Mouse (Mus musculus) frontal cortex, adult (tissue): ENCODE measurements around the gene Nckap5l.

Experiments used
- ATAC-seq: cut with Nextera tagmentation; 2 replicates; pipeline ENCODE4 v1.9.2; 2017; ENCODE audit warnings: mild to moderate bottlenecking, moderate library complexity, mixed read lengths; ENCODE audit not compliant: low TSS enrichment

The Nckap5l gene

GRCm38 (mm10) chr15:99469736-99470135, 12.2 kb upstream of the Nckap5l start:
- ATAC-seq = no peak

DNA sequence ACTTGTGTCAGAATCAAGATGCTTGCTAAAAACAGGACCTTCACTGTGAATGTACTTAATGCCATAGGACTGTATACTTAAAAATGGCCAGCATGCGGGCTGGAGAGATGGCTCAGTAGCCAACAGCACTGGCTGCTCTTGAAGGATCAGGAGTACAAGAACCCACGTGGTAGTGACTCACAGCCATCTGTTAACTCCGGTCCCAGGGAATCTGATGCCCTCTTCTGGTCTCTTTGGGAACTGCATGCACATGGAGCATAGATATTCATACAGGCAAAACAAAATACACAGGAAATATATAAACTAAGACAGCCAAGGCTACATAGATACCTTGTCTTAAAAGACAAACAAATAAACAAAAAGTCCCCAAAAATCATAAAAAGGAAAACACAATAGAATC, 11.5 kb upstream of the Nckap5l start:
- peak; percentile 58; the same call in 1 of the 2 replicates for ATAC-seq

GRCm38 (mm10) chr15:99463194-99463593, 5.6 kb upstream of the Nckap5l start:
- ATAC-seq = no peak; the same call in 1 of the 2 replicates

DNA sequence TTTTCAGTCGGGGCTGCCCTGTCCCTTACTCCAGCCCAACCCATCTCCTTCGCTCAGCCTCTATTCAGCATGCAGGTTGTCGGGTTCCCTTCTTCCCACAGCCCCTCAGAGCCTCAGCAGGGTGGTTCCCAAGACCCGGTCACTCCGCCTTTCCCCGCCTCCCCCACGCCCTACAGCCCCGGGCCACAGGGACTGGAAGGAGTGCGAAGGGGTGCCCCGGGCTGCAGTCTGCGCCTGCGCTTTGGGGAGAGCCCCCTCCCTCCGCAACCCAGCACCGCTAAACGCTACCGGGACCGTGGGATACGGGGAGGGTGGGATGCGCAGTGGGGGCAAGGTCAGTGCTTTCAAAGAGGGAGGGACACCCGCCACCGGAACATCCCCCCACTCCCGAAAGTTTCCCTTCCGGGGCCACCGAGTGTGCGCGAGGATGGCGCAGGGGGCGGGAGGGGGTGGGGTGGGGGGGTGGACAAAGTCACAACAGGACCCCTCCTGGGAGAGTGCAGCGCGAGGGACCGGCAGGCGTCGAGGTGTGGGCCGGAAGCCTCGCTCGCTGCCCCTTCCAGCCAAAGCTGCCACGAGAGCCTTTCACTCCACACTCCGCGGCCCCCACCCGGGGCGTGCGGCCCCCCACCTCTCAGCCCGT, 464 bp downstream of the Nckap5l start:
- peak; percentile 33 for ATAC-seq

DNA sequence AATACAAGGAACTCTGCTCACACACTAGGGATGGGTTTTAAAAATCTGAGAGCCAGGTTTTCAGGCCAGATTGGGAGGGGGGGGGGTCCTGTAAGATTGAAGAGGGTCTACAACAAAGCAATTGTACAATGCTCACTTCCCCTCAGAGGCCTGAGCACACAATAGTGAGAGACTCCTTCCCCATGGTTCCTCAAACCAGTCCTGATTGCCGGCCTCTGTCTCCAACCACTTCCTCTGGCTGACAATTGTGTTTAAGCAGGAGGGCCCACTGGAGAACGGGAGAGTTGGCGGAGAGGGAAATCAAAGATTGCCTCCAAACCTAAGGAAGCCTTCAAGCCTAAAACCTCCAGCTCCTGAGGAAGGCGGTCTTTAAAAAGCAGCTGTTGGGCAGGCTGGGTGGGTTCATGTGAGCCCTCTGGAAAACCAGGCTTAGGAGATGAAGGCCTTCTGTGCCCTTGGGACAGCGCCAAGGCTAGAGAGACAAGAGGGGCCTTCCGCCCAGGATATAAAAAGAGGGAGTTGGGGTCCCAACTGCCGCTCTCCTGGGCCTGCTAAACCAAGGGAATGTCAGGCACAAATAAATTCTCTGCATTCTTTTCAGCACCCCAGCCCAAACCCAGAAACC, 1.1 kb downstream of the Nckap5l start:
- no peak for ATAC-seq

GRCm38 (mm10) chr15:99455415-99455814, 2.1 kb downstream of the Nckap5l start:
- no peak for ATAC-seq

GRCm38 (mm10) chr15:99454585-99455279, 2.8 kb downstream of the Nckap5l start:
- ATAC-seq = no peak

DNA sequence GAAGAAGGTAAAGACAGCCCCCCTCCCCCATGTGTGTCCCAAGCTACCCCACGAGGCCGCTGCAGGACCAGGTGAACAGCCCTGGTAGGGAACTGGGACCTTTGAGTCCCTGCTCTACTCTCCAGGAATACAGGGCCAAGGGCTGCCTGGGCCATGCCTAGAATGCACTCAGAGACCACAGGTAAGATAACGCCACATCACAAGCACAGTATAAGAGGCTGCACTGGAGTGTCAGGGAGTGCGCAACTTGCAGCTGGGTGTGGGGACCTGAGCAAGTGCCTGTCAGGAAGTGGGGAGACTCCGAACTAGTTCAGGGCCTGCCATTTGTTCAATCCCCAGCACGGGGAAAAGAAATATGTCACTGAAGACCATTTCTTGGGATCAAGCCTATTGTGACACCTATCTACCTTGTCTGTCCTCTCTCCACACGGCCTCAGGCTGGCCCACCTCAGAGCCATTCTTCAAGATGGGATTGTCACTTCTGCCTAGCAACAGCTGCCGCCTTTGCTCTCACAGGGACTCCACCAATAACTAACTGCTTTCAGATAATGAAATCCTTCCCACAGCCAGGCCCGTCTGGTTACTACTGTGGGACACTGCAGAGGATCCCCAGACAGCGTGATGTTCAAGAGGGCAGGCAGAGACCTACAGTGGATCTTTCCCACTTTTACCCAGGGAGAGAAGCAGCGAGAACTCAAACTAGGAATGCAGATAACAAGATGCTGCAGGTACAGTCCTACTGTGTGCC, 4.2 kb downstream of the Nckap5l start:
- ATAC-seq = no peak

DNA sequence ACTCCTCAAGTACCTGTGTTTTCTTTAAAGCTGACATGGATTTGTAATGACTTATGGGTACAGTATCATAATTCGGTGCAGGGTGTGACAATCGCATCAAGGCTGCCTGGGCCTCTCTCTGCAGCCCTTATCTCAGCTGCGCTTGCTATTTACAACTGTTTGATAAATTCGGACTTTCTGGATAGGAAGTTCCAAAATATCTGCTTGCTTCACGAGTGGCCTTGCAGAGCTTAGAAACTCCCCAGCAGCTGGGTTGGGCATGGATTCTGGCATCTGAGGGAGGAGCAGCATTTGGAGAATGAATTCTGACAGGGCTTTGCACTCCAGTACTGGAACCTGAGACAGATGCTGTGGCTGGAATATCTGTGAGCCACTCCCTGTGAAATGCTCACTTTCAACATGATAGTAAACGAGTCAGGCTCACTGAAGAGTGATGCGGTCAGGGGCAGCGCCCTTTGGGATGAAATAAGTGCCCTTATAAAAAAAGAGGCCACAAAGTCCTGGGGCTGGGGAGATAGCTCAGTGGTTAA, 7.7 kb downstream of the Nckap5l start:
- 0 out of 2 replicates have a peak, but pooled peaks have one; percentile 11 for ATAC-seq

DNA sequence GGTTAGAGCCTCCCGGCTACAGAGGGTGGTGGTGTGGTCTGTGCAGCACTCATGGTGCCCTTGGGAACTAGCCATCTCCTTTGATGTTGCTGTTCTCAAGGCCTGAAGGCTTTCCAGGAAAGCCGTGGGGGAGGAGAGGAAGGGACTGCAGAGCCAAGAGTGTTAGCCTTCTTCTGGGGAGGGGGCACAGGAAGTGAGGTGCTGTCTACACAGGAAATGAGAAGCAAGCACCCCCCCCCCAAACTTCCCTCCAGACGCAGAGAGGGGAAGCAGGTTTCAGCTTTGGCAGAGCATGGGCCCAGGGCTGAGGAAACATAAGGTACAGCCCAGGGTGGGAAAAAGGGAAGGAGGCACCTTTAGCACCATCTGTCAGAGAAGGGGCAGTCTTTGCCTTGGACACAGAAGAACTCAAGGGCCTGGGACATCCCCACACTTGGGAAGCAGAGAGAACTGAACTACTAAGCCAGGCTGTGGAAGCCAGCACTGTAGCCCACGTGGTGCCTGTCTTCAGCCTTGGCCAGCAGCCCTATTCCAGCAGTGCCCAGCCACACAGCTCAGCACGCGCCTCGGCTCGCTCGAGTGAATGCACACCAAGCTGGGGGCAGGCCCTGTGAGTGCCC, 8.3 kb downstream of the Nckap5l start:
- peak; percentile 85 for ATAC-seq

GRCm38 (mm10) chr15:99446136-99446535, 11.4 kb downstream of the Nckap5l start:
- peak; percentile 83 for ATAC-seq

DNA sequence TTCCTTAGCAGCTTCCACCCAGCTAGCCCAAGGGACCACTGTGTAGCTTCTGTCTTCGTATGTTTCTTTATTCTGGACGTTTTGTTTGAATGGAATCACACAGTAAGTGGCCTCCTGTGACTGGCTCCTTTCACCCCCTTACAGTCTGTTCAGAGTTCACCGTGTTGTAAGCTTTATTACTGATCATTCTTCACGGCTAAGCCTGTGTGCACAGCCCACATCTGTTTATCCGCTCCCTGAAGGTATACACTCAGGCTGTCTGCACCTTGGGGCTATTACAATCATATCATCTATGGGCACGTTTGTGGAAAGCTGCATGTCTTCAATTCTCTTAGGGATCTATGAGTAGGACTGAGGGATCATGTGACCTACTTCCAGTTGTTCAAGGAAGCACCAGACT, 12.0 kb downstream of the Nckap5l start:
- ATAC-seq = no peak

GRCm38 (mm10) chr15:99442358-99442757, 15.2 kb downstream of the Nckap5l start:
- no peak for ATAC-seq

DNA sequence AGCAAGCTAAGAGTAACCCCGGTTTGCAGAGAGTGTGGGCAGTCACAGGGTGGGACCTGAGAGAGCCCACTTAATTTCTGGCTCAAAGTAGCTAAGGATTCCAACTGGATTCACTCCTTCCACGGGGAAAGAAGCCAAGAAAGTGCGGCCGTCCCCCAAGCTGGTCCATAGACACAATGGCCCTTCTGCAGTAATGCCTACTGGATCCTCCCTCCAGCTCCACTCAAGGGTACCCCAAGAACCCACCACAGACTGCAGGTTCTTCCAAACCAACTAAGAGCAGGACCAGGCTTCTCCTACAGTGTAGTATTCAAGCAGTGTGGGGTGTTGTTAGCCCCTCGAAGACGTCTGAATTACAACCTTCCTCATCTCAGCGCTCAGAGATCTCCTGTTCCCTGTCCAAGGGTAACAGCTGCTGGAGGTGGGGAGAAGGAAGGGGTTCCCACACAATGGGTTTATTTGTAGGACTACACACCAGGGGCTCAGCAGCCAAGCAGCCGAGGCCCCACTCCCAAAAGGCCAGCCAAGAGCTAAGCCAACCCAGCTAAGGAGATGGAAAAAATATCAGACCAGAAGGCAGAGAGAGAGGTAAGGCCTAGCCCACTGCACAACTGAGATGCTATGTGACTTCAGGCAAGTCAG, 16.6 kb downstream of the Nckap5l start:
- ATAC-seq = no peak

DNA sequence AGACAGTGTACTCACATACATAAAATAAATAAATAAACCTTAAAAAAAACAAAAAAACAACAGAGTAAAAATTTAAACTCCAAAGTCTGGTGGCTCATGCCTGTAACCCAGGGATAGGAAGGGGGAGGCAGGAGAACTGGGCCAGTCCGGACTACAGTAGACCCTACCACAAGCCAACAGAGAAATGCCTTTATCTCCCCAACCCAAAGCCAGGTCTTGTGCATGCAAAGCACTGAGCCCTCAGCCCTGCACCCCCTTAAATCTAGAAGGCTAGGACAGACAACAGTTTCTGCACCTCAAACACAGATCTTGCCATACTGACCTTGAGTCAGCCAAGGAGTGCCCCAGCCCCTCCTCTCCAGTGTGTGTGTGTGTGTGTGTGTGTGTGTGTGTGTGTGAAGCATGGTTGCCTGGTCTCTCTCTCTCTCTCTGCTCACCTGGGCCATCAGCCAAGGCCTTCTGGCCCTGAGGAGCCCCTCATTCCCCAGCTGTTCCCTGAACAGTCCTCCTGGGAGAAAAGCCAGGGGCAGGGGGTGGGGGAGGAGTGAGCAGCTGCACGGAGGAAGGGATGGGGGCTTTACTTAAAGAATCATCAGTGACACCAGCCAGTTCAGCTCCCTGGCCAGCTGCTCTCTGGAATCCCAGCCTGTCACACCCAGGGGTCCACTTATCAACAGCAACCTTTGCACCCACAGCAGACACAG, 17.3 kb downstream of the Nckap5l start:
- no peak for ATAC-seq

DNA sequence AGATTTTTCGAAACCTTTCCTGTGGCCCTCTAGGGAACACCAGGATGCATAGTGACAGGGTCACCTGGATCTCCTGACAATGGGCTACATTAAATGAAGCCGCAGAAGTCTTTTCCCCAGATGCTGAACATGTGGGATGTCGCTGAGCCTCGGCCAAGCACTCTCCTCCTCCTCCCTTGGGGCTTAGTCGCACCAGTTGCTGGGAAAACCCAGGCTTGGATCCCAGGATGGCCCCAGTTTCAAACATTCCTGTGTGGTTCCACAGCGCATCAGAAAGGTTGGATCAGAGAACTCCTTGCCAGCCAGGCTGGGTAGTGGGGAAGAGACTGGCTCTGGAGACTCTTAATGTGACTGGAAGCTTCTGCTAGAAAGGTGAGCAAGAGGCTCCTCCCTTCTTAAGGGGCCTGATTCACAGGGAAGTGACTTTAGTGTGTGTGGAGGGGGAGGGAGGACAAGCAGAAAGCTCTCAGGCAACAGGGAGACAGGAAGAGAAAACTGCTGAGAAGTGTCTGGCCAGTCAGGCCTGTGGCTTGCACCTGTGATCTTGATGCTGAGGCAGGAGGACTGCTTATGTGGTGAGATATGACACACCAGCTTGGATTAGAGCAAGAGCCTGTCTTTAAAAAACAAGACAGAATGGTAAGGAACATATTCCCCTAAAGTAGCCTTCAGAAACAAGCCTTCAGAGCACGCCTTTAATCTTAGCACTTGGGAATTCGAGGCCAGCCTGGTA, 18.4 kb downstream of the Nckap5l start:
- ATAC-seq = no peak

- ATAC-seq = no peak
Measured at GRCm38 (mm10) chr15:99433913-99434312, 23.6 kb downstream of the Nckap5l start.

GRCm38 (mm10) chr15:99433081-99433718, 24.3 kb downstream of the Nckap5l start:
- ATAC-seq = no peak

DNA sequence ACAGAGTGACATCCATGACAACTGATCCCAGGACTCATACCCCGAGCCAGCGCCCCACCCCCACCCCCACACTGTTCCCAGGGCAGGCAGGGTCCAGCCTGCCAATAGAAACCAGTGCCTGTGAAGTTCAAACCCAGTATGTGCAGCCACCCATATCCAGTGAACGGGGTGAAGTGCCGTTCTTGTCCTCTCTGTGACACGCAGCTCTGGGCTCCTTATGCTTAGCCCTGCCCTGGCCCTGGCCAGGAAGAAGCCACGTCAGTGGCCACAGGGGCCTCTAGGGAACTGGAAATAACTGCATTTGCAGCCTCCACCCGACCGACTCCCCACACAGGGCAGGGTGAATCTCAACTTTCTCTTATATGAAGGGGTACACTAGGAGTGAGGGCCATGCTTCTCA, 25.6 kb downstream of the Nckap5l start:
- no peak for ATAC-seq
